Mouse (Mus musculus) lung, postnatal 10 days (tissue): ENCODE data around the gene Ptprd.

Experiments used
- DNase-seq: peaks from one replicate; pipeline ENCODE4 v3.0.0; 2021

The Ptprd gene

DNA sequence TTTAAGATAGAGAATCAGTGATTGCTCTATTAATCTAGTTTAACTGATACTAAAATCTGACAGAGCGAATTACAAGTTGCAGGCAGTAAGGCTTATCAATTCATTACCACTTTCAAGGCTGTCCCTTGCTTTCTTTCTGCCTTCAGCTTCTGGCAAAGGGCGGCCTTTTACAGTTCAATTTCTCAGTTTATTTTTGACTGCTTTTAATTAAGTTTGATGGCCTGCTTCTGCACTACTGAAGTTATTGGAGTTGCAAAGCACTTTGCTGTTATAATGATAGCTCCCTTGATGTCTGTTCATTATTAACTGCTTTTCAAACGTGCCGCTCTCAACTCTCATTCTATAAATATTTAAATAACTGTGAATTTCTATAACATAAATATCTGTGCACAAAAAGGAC lies 673.9 kb downstream of the Ptprd start:
- no peak for DNase-seq

GRCm38 (mm10) chr4:77537336-77537735 lies 674.4 kb downstream of the Ptprd start:
- DNase-seq, result no peak

DNA sequence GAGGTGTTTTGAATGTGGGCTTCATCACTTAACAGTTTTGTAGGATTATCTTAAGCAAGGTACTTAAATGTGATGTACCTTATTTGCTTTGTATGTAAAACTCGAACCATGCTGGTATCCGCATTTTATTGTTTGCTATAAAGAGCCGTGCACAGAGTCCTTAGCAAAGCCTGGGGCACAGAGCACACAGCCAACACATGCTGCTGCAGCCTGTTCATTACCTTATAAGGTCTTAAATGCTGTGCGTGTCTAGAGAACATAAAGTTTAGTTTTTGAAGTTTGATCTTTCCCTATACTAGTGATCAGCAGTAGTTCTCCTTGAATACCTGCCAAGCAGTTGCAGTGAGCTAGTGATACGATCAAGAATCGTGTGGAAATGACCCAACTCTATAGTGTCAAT lies 676.2 kb downstream of the Ptprd start:
- DNase-seq, result no peak

- no peak for DNase-seq
Observed at GRCm38 (mm10) chr4:77534553-77534952, 677.2 kb downstream of the Ptprd start.

DNA sequence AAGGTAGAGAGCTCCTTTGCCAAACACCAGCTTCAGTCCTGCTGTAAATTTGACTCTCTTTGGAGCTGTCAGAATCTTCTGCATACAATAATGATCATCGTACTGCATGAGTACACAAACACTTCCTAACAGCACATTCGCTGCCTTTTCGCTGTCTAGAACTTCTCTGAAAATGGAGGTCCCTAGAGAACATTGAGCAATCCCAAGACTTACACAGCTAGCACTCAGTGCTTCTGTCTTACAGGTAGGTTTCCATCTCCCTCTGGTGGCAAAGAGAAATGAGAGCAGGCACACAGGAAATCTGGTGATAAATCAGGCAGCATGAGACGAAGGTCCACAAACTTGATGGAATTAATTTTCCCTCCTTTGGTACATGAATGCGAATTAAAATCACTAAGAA lies 692.6 kb downstream of the Ptprd start:
- no peak for DNase-seq

GRCm38 (mm10) chr4:77513914-77514628 lies 697.7 kb downstream of the Ptprd start:
- no peak for DNase-seq

GRCm38 (mm10) chr4:77513041-77513440 lies 698.7 kb downstream of the Ptprd start:
- DNase-seq, result no peak

GRCm38 (mm10) chr4:77454049-77454448 lies 757.7 kb downstream of the Ptprd start:
- DNase-seq, result no peak

GRCm38 (mm10) chr4:77399146-77399545 lies 812.6 kb downstream of the Ptprd start:
- DNase-seq, result no peak

DNA sequence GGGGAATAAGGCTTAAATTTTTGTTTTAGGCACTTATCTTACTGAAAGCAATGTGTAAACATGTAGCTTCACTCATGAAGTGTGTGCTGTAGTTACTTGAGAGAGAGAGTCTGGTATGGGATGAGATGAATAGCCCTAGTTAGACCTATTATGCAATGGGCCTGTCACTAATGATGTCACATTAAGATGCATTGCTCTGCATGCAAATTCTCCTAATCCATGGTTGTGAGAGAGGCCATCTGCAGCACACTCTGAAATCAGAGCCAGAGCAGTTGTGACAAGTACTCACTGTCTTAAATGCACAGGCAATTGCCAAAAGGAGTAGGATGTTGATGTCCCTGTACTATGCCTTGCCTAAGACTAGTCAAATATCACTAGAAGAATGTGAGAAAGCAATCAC lies 850.0 kb downstream of the Ptprd start:
- DNase-seq, result no peak

GRCm38 (mm10) chr4:77327198-77327597 lies 884.6 kb downstream of the Ptprd start:
- no peak for DNase-seq

DNA sequence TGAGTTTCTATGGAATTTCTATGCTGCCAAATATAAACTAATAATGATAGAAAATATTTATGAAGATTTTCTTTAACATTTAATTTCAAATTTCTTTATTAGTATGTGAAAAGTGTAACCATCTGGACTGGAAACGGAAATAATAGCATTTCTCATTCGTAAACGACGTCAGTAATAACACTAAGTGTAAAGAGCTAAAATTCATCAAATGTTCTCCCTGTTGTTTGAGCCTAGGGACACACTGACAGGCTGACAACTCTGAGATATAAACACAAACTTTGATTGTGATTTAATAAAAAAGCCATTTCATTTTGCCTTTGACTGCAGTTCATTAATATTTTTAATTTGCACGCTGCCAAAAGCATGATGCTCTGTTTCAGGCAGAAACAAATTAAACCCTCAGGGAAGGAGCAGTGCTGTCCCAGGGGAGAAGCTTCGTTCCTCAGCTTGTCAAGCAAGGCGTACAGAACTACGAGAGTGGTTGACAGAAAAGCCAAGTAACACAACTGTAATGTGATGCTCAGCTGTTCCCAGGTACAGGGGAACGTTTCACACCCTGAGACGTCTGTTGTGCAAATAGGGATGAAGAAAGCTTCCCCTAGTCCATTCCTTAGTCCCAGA lies 894.6 kb downstream of the Ptprd start:
- no peak for DNase-seq

DNA sequence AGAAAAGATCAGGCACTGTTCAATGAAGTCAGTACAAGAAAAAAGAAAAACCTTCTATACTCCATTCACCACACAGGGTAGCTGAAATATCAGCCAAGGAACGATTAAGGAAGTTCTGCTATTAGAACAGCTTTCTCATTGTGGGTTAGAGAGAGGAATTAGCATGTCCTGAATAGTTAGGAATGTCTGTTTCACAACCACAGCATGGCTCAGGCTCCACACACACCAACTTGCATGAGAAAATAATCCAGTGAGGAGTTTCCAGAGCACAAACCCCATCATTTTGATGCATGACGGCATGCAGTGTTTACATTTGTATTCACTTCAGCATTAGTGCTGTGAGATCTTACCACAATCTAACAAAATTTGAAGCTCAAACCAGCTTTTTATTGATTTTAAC lies 895.1 kb downstream of the Ptprd start:
- DNase-seq, result no peak

DNA sequence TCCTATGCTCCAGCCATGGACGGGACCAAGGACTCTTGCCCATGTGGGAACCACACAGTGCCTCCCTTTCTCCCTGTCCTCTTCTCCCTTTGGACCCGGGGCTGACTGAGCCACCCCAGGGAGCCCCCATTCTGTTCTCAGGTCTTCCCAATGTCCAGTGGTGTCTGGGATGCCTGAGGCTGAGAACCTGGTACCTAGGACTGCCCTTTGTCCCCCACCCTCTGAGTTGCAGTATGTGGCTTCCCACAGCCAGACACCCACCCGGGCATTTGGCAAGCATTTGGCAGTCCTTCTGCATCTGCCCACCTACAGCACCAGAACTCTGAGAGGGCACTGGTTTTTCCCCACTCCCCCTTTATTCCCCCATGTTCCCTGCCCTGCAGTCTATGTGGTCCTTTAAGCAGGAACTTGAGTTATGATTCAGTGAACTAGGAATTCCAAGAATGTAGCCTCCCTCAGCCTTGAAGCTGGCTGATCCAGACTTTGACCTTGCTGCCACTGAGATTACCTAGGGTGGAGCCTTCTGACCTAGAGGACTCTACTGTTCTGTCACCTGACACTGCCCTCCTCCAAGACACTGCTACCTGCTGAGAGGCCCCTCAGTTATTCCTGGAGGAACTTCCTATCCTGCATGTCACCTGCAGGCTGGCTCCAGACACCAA lies 901.5 kb downstream of the Ptprd start:
- no peak for DNase-seq

DNA sequence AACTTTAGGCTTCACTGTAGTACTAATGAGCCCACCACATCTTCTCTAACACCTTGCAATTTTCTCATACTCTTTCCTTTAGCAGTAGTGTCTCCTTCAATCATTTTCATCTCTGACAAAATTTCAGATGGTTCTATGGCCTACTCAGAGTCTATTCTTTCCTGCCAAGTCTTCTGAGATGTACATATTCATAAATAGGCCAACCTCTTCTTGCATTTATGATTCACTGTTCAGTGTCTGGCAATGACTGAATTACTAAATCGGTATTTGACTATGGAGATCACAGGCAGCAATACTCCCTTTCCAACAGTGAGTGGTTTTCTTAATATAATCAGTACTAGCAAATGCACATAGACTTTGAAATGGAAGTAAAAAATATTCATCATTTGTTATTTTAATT lies 928.3 kb downstream of the Ptprd start:
- no peak for DNase-seq

DNA sequence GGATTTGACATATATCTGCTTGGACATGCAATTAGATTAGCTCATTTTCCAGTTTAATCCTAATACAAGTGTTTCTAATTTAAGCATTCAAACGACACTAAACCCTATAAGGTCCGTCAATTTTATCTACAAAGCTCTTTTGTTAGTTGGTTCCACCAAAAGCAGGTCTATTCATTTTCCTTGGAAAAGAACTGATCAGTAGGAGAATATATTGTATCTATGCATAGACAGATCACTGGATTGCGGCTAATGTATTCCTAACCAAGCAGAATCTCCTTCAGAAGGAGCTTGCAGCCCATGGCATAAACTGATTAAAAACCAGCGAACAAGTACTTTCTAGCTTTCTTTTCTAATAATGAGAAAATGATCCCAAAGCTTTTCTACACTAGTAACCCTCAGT lies 933.8 kb downstream of the Ptprd start:
- no peak for DNase-seq

DNA sequence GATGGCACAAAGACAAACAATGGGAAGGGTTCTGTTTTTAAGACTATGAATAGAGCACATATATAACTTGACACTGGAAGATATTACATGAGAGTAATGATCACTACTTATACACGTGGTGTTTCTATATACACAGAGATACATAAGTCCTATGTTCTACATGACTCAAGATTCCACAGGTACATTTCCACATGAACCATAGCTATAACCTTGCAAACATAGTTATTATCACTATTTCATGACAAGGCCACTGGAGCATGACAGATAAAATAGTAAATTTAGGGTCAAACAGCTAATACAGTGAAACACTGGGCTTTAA lies 951.8 kb downstream of the Ptprd start:
- no peak for DNase-seq

- DNase-seq, result peak; percentile 6
Observed at GRCm38 (mm10) chr4:77259250-77259971, 952.4 kb downstream of the Ptprd start.

- DNase-seq, result no peak
Observed at GRCm38 (mm10) chr4:77251188-77251587, 960.6 kb downstream of the Ptprd start.

GRCm38 (mm10) chr4:77249801-77250200 lies 962.0 kb downstream of the Ptprd start:
- no peak for DNase-seq

DNA sequence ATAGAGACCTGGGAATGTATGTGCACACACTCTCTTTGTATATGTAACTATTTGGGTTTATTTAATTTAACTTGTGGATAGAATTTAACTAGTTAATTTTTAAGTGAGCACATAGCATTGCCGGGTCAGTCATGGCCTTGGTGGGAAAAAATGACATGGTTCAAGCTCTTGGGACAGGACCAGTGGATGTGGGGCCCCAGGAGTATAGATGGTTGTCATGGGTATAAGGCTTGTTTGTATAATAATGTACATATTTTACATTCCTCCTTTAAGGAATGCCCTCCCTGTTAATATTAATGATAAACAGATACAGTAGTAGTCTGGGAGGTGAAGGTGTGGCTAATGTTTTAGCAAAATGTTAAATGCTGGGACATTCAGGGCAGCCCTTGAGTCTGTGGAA lies 962.8 kb downstream of the Ptprd start:
- no peak for DNase-seq

DNA sequence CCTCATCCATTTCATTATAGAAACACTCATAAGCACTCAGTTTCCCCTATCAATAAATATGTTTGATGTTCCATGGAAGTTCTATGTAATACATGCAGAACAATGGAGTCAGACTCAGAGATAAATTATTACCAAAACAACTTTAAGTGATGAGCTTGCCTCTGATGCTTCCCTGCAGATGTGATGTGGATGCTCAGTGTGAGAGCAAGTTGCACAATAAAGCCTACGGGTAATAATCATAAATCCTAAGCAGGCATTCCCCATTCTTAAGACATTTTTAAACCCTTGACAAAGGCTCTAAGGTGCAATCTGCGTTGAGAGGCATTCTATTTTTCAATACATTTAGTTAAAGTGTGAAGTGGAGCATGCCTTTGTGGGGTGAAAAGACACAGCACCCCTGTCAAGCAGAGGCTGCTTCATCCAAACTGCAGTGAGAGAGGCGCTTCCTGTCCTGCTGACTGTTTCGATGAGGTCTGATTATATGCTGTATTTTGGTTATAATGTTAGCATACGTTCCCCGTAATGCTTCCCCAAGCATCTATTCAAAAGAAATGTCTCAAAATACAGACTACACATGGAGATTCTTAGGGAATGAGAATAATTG lies 969.8 kb downstream of the Ptprd start:
- no peak for DNase-seq

DNA sequence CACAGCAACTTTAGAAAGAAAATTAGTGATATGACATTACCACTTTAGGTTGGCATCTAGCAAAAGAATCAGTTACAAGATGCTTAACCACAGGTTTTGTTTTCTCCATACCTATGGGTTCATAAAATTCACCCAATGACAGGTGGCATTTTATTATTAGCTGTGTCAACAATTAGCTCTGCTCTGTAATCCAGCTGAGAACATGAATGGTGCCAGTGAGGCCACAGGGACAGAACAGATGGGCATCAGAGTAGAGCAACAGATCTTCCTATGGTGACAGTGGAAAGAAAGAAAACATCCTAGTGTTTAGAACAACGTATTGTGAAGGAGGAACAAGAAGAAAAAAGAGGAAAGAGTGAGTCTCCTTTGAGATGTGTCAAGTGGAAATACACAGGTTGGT lies 973.6 kb downstream of the Ptprd start:
- DNase-seq, result no peak
